Mouse (Mus musculus) lung, adult 2 months (tissue): ENCODE measurements around the gene Cdh4.

Experiments
- CTCF ChIP-seq: fragments of 200-500 bp; IDR thresholded peaks from 2 replicates; pipeline ENCODE4 v1.5.1; 2011; ENCODE audit warnings: mild to moderate bottlenecking, low read length, control low read depth; ENCODE audit not compliant: insufficient read depth
- POLR2A ChIP-seq: fragments of 200-500 bp; IDR thresholded peaks from 2 replicates; pipeline ENCODE4 v1.6.1; 2011; ENCODE audit warnings: low read depth, mild to moderate bottlenecking, control low read depth, low read length, borderline replicate concordance; ENCODE audit errors: extremely low read depth

GRCm38 (mm10) chr2:179896949-179897348, 454.7 kb downstream of the Cdh4 start:
- TF ChIP-seq CTCF = no peak
- TF ChIP-seq POLR2A = no peak
